Mouse (Mus musculus) embryonic facial prominence, embryonic 11.5 days (tissue): ENCODE data around the gene Cfap299. TPM values are rescaled to one million over a fixed set of nuclear protein-coding genes. Genes with fewer than 3 reads are reported as not detected.

Experiments used
- ATAC-seq: fragments of 200-750 bp; cut with Nextera tagmentation; replicated peaks from 2 replicates; pipeline ENCODE4 v1.8.0; 2017; ENCODE audit warnings: low read depth; ENCODE audit not compliant: insufficient number of reproducible peaks, low FRiP score, low TSS enrichment
- DNase-seq: peaks from one replicate; pipeline ENCODE4 v3.0.0-alpha.2; 2015; ENCODE audit warnings: low spot score
- H3K27ac ChIP-seq: fragments of 300-500 bp; sonication (generic); replicated peaks from 2 replicates; pipeline ENCODE4 v1.5.1; 2014; ENCODE audit warnings: mild to moderate bottlenecking, low read depth, low read length, control low read depth
- H3K27me3 ChIP-seq: fragments of 300-500 bp; sonication (generic); 2 replicates; pipeline ENCODE4 v1.6.1; 2014; ENCODE audit warnings: mild to moderate bottlenecking, low read length, moderate library complexity, mixed read lengths; ENCODE audit not compliant: control insufficient read depth, insufficient read depth
- H3K36me3 ChIP-seq: fragments of 300-500 bp; sonication (generic); replicated peaks from 2 replicates; pipeline ENCODE4 v1.6.1; 2014; ENCODE audit warnings: low read depth, mild to moderate bottlenecking, low read length, moderate library complexity, mixed read lengths; ENCODE audit not compliant: control insufficient read depth, insufficient read depth
- H3K4me1 ChIP-seq: fragments of 300-500 bp; sonication (generic); 2 replicates; pipeline ENCODE4 v1.6.1; 2014; ENCODE audit warnings: low read length, mixed read lengths; ENCODE audit not compliant: control insufficient read depth, insufficient read depth
- H3K4me2 ChIP-seq: fragments of 300-500 bp; sonication (generic); 2 replicates; pipeline ENCODE4 v1.6.1; 2014; ENCODE audit warnings: low read depth, mild to moderate bottlenecking, control low read depth, low read length, moderate library complexity
- H3K4me3 ChIP-seq: fragments of 300-500 bp; sonication (generic); 2 replicates; pipeline ENCODE4 v1.5.1; 2014; ENCODE audit warnings: low read depth, low read length, control low read depth
- H3K9ac ChIP-seq: fragments of 300-500 bp; sonication (generic); replicated peaks from 2 replicates; pipeline ENCODE4 v1.6.1; 2014; ENCODE audit warnings: mild to moderate bottlenecking, control low read depth, low read length
- H3K9me3 ChIP-seq: fragments of 300-500 bp; sonication (generic); replicated peaks from 2 replicates; pipeline ENCODE4 v1.6.1; 2016; ENCODE audit warnings: mild to moderate bottlenecking, low read length, inconsistent platforms, mixed read lengths; ENCODE audit not compliant: control insufficient read depth
- WGBS: fragments of 180-500 bp; shearing (Covaris S2); extraction: QIAGEN DNeasy Blood & Tissue Kit; methylation state at CpG from one replicate; pipeline ENCODE4 v1.1.7; 2014; 5-methylcytosine and 5-hydroxymethylcytosine counted together
- polyA plus RNA-seq: library from polyadenylated mRNA; unstranded; fragments of >200 nt; fragmentation: Nextera tagmentation; extraction: Ambion mirVana; gene quantifications from 2 replicates; pipeline ENCODE4 v1.2.1, GENCODE M21; 2014

Gene Cfap299
- polyA plus RNA-seq, 1 experiment from 2014 or later = 1.5 TPM

DNA sequence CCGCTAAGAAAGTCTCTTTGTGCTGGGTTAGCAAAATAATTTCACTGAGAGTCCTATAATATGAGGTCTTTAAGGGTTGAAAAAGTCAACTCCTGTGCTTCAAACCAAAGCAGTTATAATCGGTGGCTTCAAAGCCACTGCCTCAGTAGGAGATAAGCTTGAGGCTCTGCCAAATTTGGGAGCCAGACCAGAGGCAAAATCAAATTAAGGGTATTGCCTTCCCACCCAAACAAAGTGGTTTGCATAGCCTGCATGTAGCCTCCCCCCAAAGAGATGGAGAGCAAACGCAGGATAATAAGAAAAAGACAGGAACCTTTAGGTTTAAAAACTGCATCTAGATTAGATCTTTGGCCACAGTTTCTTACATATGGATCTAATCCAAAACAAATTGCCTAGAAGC, 58.0 kb downstream of the Cfap299 start:
- Histone ChIP-seq H3K4me2 (no peak overlapping the region), H3K36me3 (no peaks in the 10 kb centered on the region), H3K4me1 (no peaks in the 10 kb centered on the region), H3K4me3 (no peak overlapping the region), H3K27ac (no peak overlapping the region), H3K9me3 (no peaks in the 10 kb centered on the region), H3K27me3 (no peaks in the 10 kb centered on the region), H3K9ac (no peak overlapping the region)
- 46% methylated on average over 3 of the region's 3 CpGs for WGBS
- ATAC-seq (no peak), DNase-seq (peak; percentile 24)

DNA sequence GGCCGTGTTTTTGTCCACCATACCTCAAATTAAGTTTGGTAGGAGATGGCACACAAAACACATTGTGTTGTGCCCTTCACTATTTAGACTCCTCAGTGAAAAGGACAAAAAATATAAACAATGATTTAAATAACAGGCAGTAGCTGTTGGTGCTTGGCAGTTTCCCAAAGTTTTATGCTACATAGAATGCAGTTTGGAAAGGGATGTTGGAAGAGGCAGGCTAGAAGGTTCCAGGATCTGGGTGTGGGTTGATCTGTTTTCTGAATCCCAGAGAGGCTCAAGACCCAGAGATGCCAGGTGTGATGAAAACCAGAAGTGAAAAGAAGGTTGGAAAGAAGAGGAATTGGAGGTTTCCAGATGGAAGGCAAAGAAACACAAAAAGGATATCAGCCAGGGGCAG, 73.1 kb downstream of the Cfap299 start:
- H3K9ac ChIP-seq = no peak overlapping the region
- no peaks in the 10 kb centered on the region for H3K27me3 ChIP-seq
- no peak overlapping the region for H3K4me3 ChIP-seq
- WGBS = 85% methylated on average over 1 of the region's 1 CpGs
- H3K36me3 ChIP-seq = no peaks in the 10 kb centered on the region
- H3K4me2 ChIP-seq = no peak overlapping the region
- H3K4me1 ChIP-seq = no peaks in the 10 kb centered on the region
- no peak for ATAC-seq
- no peak overlapping the region for H3K27ac ChIP-seq
- H3K9me3 ChIP-seq = no peaks in the 10 kb centered on the region
- no peak for DNase-seq

DNA sequence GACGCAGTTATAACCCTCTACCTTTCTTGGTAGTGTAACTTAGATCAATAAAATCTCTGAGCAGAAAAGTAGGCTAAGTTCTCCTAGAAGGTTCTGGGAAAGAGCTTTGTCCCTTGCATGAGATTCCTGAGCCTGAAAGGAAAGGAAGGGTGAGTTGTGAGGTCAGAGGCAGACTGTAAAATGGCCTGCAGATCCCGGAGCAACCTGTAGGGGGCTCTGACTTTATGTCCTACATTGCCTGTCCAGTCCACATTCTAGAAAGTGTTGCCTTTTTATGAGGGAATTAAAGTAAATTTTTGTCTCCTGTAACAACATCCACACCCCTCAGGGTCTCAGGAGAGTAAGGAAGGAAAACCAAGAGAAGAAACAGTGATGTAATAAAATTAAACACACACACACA, 81.0 kb downstream of the Cfap299 start:
- no peak overlapping the region for H3K27ac ChIP-seq
- no peaks in the 10 kb centered on the region for H3K36me3 ChIP-seq
- H3K9ac ChIP-seq = no peak overlapping the region
- H3K27me3 ChIP-seq = no peaks in the 10 kb centered on the region
- DNase-seq = peak; percentile 49
- H3K4me3 ChIP-seq = no peak overlapping the region
- no peaks in the 10 kb centered on the region for H3K4me1 ChIP-seq
- ATAC-seq = no peak
- H3K9me3 ChIP-seq = no peaks in the 10 kb centered on the region
- H3K4me2 ChIP-seq = no peak overlapping the region
- 64% methylated on average over 2 of the region's 2 CpGs for WGBS

DNA sequence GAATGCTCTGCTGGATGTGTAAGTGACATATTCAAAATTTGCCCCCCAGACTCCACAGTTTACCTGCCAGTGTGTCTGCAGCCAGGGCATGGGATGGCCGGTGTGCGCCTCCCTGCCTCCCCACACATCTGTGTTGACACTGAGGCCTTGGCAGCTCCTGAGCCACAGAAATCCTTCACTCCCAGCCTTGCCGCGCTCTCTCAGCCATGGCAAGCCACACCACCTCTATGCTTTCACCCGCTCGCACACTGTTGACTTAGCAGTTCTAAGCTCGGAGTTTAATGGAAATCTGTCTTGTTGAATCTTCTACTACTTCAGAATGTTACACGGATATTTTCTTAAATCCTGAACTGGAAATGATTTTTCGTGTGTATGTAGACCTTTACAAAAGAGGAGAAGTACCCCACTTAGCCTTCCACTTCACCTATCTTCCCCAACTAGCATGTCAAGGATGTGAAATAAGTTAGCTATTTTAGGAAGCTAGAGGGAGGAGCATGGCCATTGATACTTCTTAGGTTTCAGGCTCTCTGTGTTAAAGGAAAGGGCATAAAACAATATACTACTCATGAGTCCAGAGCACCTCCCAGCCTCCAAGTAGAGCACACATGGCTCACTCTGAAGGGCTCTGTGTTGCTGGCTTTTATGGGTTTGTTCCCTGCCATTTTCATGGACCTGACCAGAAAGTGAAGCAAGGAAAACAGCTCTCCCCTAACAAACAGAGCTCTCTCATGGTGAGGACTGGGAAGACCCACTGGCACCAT, 87.5 kb downstream of the Cfap299 start:
- Histone ChIP-seq H3K4me3 (no peak overlapping the region), H3K9ac (no peak overlapping the region), H3K9me3 (no peaks in the 10 kb centered on the region), H3K27ac (no peak overlapping the region), H3K4me2 (no peak overlapping the region), H3K36me3 (no peaks in the 10 kb centered on the region), H3K27me3 (no peaks in the 10 kb centered on the region), H3K4me1 (no peaks in the 10 kb centered on the region)
- ATAC-seq = no peak
- no peak for DNase-seq
- 90% methylated on average over 9 of the region's 9 CpGs for WGBS

DNA sequence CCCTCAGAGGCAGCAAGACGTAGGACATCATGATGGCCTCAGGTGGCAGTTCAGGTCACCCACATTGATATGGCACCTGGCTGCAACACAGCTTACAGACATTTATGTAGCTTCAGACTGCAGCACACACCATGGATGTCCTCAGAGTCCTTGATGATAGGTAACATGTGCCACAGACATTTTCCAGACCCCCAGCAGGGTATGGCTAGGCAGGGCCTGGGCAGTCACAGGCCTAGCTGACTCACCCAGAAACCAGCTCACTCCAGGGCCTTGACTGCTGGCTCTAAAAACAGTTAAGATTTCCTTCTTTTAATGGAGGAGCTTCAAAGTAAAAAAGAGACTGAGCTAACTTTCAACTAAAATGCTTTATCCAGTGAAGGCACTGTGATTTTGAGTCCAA, 95.9 kb downstream of the Cfap299 start:
- H3K9me3 ChIP-seq = no peaks in the 10 kb centered on the region
- H3K4me2 ChIP-seq = no peak overlapping the region
- H3K27ac ChIP-seq = no peak overlapping the region
- ATAC-seq (no peak), DNase-seq (no peak)
- 92% methylated on average over 1 of the region's 1 CpGs for WGBS
- no peak overlapping the region for H3K4me3 ChIP-seq
- H3K9ac ChIP-seq = no peak overlapping the region
- H3K36me3 ChIP-seq = no peaks in the 10 kb centered on the region
- no peaks in the 10 kb centered on the region for H3K27me3 ChIP-seq
- no peaks in the 10 kb centered on the region for H3K4me1 ChIP-seq

DNA sequence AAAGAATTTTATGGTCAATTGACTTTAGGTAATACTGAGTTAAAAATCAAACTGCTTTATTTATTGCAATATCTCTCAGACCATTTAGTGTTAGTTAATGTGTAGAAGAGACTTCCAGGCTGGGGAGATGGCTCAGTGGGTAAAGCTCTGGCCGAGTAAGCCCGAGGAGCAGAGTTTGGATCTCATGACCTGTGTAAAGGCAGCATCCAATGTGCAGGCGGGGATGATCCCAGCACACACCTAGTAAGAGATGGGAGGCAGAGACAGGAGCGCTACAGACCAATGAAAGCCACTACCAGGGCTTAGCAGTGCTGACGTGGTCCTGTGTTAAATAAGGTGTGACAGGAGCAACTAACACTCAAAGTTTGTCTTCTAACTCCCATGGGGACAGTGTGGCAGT, 97.0 kb downstream of the Cfap299 start:
- no peak overlapping the region for H3K27ac ChIP-seq
- H3K36me3 ChIP-seq = no peaks in the 10 kb centered on the region
- no peak overlapping the region for H3K9ac ChIP-seq
- 84% methylated on average over 5 of the region's 5 CpGs for WGBS
- no peak overlapping the region for H3K4me2 ChIP-seq
- H3K9me3 ChIP-seq = no peaks in the 10 kb centered on the region
- no peak for ATAC-seq
- no peak overlapping the region for H3K4me3 ChIP-seq
- DNase-seq = no peak
- no peaks in the 10 kb centered on the region for H3K27me3 ChIP-seq
- no peaks in the 10 kb centered on the region for H3K4me1 ChIP-seq

DNA sequence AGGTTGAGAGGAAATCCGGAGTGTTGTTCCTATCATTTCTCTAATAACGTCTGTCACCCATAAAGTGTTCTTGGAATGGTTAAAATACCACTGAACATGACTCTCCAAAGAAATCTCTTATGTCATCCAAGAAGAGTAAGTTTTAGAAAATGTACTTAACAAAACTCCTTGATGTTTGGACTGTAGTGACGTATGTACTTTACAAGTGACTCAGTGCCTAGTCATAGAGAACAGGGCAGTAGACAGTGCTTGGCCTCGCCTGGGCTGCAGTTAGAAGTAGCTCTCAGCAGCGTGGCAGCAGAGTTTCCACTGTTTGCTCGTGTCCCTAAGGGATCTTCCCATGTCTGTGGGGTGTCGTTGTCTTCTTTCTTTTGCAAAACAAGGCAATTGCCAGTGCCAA, 101.0 kb downstream of the Cfap299 start:
- no peaks in the 10 kb centered on the region for H3K4me1 ChIP-seq
- H3K4me3 ChIP-seq = no peak overlapping the region
- H3K27ac ChIP-seq = no peak overlapping the region
- no peak overlapping the region for H3K9ac ChIP-seq
- DNase-seq (no peak), ATAC-seq (no peak)
- no peaks in the 10 kb centered on the region for H3K9me3 ChIP-seq
- WGBS = 67% methylated on average over 7 of the region's 7 CpGs
- no peaks in the 10 kb centered on the region for H3K36me3 ChIP-seq
- H3K27me3 ChIP-seq = no peaks in the 10 kb centered on the region
- H3K4me2 ChIP-seq = no peak overlapping the region

DNA sequence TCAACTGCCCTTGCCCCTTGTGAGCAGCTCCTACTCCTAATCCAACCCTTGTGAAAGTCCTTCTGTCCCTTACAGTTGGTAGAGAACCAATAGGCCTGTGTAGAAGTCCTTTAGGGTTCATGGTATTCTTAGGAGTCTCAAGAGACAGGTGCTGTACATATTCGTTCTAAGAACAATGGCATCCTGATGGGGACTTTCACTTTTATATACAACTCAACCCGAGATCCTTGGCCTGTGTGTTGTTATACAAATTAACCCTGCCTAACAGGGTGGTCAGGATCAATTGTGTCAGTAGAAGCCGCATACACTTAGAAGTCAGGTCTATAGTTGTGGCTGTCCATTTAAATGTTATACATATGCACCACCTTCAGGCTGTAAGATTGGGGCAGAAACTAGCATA, 109.6 kb downstream of the Cfap299 start:
- no peak for DNase-seq
- Histone ChIP-seq H3K4me3 (no peak overlapping the region), H3K9me3 (no peaks in the 10 kb centered on the region), H3K27me3 (no peaks in the 10 kb centered on the region), H3K27ac (no peak overlapping the region), H3K9ac (no peak overlapping the region), H3K4me2 (no peak overlapping the region), H3K36me3 (no peaks in the 10 kb centered on the region), H3K4me1 (no peaks in the 10 kb centered on the region)
- ATAC-seq = no peak
- 65% methylated on average over 3 of the region's 3 CpGs for whole genome bisulfite sequencing
